Mouse (Mus musculus) kidney, adult 11 months (tissue): ENCODE results near the gene Olfr1312.

Source experiments
- DNase-seq: peaks from one replicate; pipeline ENCODE4 v3.0.0; 2022

Gene Olfr1312

GRCm38 (mm10) chr2:112050138-112050537 is at the start of gene Olfr1312:
Gene Olfr1312 (minus strand): TSS chr2:112050238.
- no peak for DNase-seq

- no peak for DNase-seq
Measured at GRCm38 (mm10) chr2:112096681-112097080, 46.6 kb upstream of the Olfr1312 start, which contains the start of gene Olfr1314. Gene Olfr1314 (minus strand): TSS chr2:112096781.

GRCm38 (mm10) chr2:112077743-112078142 is 27.7 kb upstream of the Olfr1312 start, which contains the start of gene Olfr1313:
Gene Olfr1313 (minus strand): TSS chr2:112077843.
- no peak for DNase-seq

GRCm38 (mm10) chr2:112026971-112027370 is 23.1 kb downstream of the Olfr1312 start:
- DNase-seq: peak; percentile 4

DNA sequence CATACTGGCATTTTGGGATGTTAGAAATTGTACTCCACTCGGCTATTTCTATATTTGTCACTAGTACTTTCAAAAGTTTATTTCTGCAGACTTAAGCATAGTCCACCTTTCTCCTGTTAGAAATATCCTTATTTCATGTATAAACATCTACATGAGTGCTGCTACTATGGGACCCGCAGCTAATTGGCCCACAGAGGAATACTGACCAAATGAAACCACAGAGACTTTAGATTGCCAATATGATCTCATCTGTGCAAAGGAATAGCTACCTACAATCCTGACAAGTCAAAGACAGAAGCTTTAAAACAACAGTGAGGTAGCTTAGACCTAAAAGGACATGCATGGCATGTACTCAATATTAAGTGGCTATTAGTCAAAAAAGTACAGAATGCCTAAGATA is 25.7 kb downstream of the Olfr1312 start, which contains the start of gene Olfr1311:
Gene Olfr1311 (minus strand): TSS at position 101 of the 400 bp plus-strand sequence.
- no peak for DNase-seq

DNA sequence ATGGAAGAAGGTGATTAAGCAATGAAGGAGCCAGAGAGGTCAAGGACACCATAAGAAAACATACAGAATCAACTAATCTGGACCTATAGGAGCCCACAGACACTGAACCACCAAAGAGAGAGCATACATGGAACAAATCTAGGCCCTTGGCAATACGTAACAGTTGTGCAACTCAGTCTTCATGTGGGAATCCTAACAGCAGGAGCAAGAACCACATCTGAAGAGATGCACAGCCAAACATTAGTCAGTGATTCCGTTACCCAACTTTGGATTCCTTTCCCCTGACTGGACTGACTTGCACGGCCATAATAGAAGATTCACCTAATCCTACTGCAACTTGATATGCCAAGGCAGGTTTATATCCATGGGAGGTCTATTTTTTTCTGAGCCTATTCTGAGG is 35.1 kb downstream of the Olfr1312 start:
- DNase-seq: no peak

DNA sequence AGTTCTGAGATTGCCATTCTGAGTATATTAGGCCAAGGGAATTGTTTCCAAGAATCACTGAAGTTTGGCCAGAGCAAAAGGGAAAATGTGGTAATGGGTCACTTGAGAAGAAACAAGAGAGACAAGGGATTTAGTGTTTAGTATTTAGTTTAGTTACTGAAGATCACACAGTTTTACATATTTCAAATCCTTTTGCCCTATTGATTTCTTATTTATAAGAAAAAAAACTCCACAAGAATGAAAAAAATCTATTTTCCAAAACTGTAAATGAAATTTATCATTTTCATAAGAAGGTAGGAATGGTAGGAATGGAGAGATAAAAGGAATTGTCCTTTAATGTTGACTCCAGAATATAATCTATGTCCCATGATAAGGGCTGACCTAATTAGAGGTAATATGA is 37.4 kb downstream of the Olfr1312 start, which contains the start of gene Olfr1310:
Gene Olfr1310 (minus strand): TSS at position 101 of the 400 bp plus-strand sequence.
- no peak for DNase-seq

- DNase-seq: no peak
Measured at GRCm38 (mm10) chr2:111990181-111990580, 59.9 kb downstream of the Olfr1312 start, which contains the start of gene Olfr1309. Gene Olfr1309 (minus strand): TSS chr2:111990281.
